In genomic region chr5:134678827-134679546, GRCm38 (mm10) we compare ENCODE assay signal across 9 mouse cellular contexts. TPM values are rescaled to one million over a fixed set of nuclear protein-coding genes. Genes with fewer than 3 reads are reported as not detected.
DNase-seq lines count a peak whose midpoint lies in the region; ATAC-seq lines count a peak whose summit lies in the region.
"Had no signal": no experiment of that assay in that cellular context is flagged by ENCODE, and none has a peak within 500 bp of the region (broad histone marks: within the 10 kb centered on the region; RNA-seq: fewer than 3 reads in every experiment).

No protein-coding gene starts in this region.

- no peaks in the 10 kb centered on the region; the same call in 1 of the 2 replicates for H3K36me3 ChIP-seq in neural tube, embryonic 11.5 days (ENCODE audit: control insufficient read depth, insufficient read depth, low read length)
- H3K36me3 ChIP-seq in heart, embryonic 10.5 days = peaks cover 12% of the 10 kb centered on the region
- H3K36me3 ChIP-seq in stomach, embryonic 16.5 days (ENCODE audit: control insufficient read depth, insufficient read depth, low read length) = no peaks in the 10 kb centered on the region
- H3K36me3 ChIP-seq: limb, embryonic 15.5 days had no signal

- H3K4me3 ChIP-seq in neural tube, embryonic 11.5 days (ENCODE audit: low read depth, low read length) = no peak overlapping the region
- no peak overlapping the region for H3K4me3 ChIP-seq in heart, embryonic 10.5 days
- no peak overlapping the region for H3K4me3 ChIP-seq in stomach, embryonic 16.5 days (replicated peaks; ENCODE audit: low read length)
- H3K4me3 ChIP-seq: limb, embryonic 15.5 days had no signal

- 0 out of 2 replicates have a peak overlapping the region, but pooled peaks have one; percentile 23 for H3K27ac ChIP-seq in neural tube, embryonic 11.5 days (ENCODE audit: low read depth, low read length)
- peak overlapping the region; percentile 92 for H3K27ac ChIP-seq in heart, embryonic 10.5 days
- H3K27ac ChIP-seq in stomach, embryonic 16.5 days (ENCODE audit: low read length) = peak overlapping the region; percentile 60
- H3K27ac ChIP-seq: hindbrain, embryonic 14.5 days; limb, embryonic 15.5 days had no signal

- H3K4me1 ChIP-seq in neural tube, embryonic 11.5 days (ENCODE audit: control insufficient read depth, insufficient read depth, low read length) = peaks cover 16% of the 10 kb centered on the region
- peaks cover 67% of the 10 kb centered on the region for H3K4me1 ChIP-seq in heart, embryonic 10.5 days
- H3K4me1 ChIP-seq in stomach, embryonic 16.5 days (ENCODE audit: control insufficient read depth, insufficient read depth, low read length) = peaks cover 45% of the 10 kb centered on the region

- no peak for DNase-seq in neural tube, embryonic 11.5 days (ENCODE audit: low spot score)
- no peak for DNase-seq in neural tube, embryonic 10.5 days (ENCODE audit: extremely low spot score, low spot score)
- no peak for DNase-seq in heart, embryonic 10.5 days (ENCODE audit: low spot score)
- DNase-seq in kidney, postnatal 14 days = peak; percentile 43
- DNase-seq in thymus, adult 18-20 months = no peak
- no peak for DNase-seq in thymus, postnatal 10 days (ENCODE audit: low spot score in 2 of 2)

- no peak overlapping the region; the same call in none of the 2 replicates for H3K9ac ChIP-seq in neural tube, embryonic 11.5 days (ENCODE audit: low read length)
- peak overlapping the region; percentile 43; the same call in 1 of the 2 replicates for H3K9ac ChIP-seq in stomach, embryonic 16.5 days (ENCODE audit: low read length)
- H3K9ac ChIP-seq: hindbrain, embryonic 14.5 days; limb, embryonic 15.5 days had no signal

- ATAC-seq in neural tube, embryonic 11.5 days (ENCODE audit: insufficient read depth, low FRiP score, low TSS enrichment) = no peak
- no peak for ATAC-seq in stomach, embryonic 16.5 days (ENCODE audit: insufficient read depth, low FRiP score)

- 70% methylated on average over 8 of the region's 8 CpGs for WGBS in neural tube, embryonic 11.5 days
- WGBS in heart, embryonic 10.5 days = 48% methylated on average over 8 of the region's 8 CpGs
- 61% methylated on average over 8 of the region's 8 CpGs for WGBS in stomach, embryonic 16.5 days

- H3K27me3 ChIP-seq in neural tube, embryonic 11.5 days (ENCODE audit: control insufficient read depth, insufficient read depth, low read length) = no peaks in the 10 kb centered on the region
- H3K27me3 ChIP-seq in heart, embryonic 10.5 days (ENCODE audit: insufficient read depth, poor library complexity, severe bottlenecking) = 0 out of 2 replicates have a peak, but pooled peaks cover 4% of the 10 kb centered on the region
- no peaks in the 10 kb centered on the region for H3K27me3 ChIP-seq in stomach, embryonic 16.5 days (ENCODE audit: control insufficient read depth, insufficient read depth, low read length)
- H3K27me3 ChIP-seq: limb, embryonic 15.5 days had no signal

- H3K4me2 ChIP-seq in neural tube, embryonic 11.5 days (ENCODE audit: low read depth) = no peak overlapping the region
- no peak overlapping the region for H3K4me2 ChIP-seq in stomach, embryonic 16.5 days (ENCODE audit: low read depth, low read length)
- H3K4me2 ChIP-seq: hindbrain, embryonic 14.5 days; limb, embryonic 15.5 days had no signal

- H3K9me3 ChIP-seq in neural tube, embryonic 11.5 days (ENCODE audit: control insufficient read depth, low read length) = no peaks in the 10 kb centered on the region
- no peaks in the 10 kb centered on the region for H3K9me3 ChIP-seq in heart, embryonic 10.5 days
- H3K9me3 ChIP-seq in stomach, embryonic 16.5 days (replicated peaks; ENCODE audit: control insufficient read depth, low read length) = no peaks in the 10 kb centered on the region
- H3K9me3 ChIP-seq: limb, embryonic 15.5 days had no signal

RNA-seq across cellular contexts. Expression of gene Limk1, which starts 9.4 kb away (rescaled TPM):
- polyA plus RNA-seq in neural tube, embryonic 11.5 days (2014; fragmentation: Nextera tagmentation; extraction: Ambion mirVana) = 10.3 and 11.4 TPM in 2 replicates
- 3.7 and 4.7 TPM in 2 replicates for polyA plus RNA-seq in heart, embryonic 10.5 days (2016; fragmentation: Nextera tagmentation; extraction: Ambion mirVana)
- polyA plus RNA-seq in stomach, embryonic 16.5 days (2015; fragmentation: Nextera tagmentation; extraction: Ambion mirVana) = 3.7 and 4.1 TPM in 2 replicates

RNA-seq across cellular contexts. Expression of gene Eif4h, which starts 39.7 kb away (rescaled TPM):
- 457 and 469 TPM in 2 replicates for polyA plus RNA-seq in neural tube, embryonic 11.5 days (2014; fragmentation: Nextera tagmentation; extraction: Ambion mirVana)
- 435 and 453 TPM in 2 replicates for polyA plus RNA-seq in heart, embryonic 10.5 days (2016; fragmentation: Nextera tagmentation; extraction: Ambion mirVana)
- polyA plus RNA-seq in stomach, embryonic 16.5 days (2015; fragmentation: Nextera tagmentation; extraction: Ambion mirVana) = 378 and 395 TPM in 2 replicates

Comparison
In these comparisons a context has a peak if more than half of its experiments do, and no peak if none do; other contexts are left out.
1. H3K27ac ChIP-seq: peak in every context shown above with its lines; median percentile 92 in heart, embryonic 10.5 days; 60 in stomach, embryonic 16.5 days; 23 in neural tube, embryonic 11.5 days.